Mouse (Mus musculus) stomach, embryonic 16.5 days (tissue): ENCODE results near the gene Nme2. TPM values are rescaled to one million over a fixed set of nuclear protein-coding genes. Genes with fewer than 3 reads are reported as not detected.

Experiments
- ATAC-seq: fragments of 200-750 bp; cut with Nextera tagmentation; 2 replicates; pipeline ENCODE4 v1.8.0; 2017; ENCODE audit warnings: moderate number of reproducible peaks, moderate TSS enrichment; ENCODE audit not compliant: insufficient read depth, low FRiP score
- H3K27ac ChIP-seq: fragments of 300-500 bp; sonication (generic); 2 replicates; pipeline ENCODE4 v1.5.1; 2014; ENCODE audit warnings: low read length
- H3K27me3 ChIP-seq: fragments of 300-500 bp; sonication (generic); 2 replicates; pipeline ENCODE4 v1.6.1; 2014; ENCODE audit warnings: low read length, control low read depth, mixed read lengths; ENCODE audit not compliant: control insufficient read depth, insufficient read depth
- H3K36me3 ChIP-seq: fragments of 300-500 bp; sonication (generic); 2 replicates; pipeline ENCODE4 v1.6.1; 2014; ENCODE audit warnings: low read length; ENCODE audit not compliant: control insufficient read depth, insufficient read depth
- H3K4me1 ChIP-seq: fragments of 300-500 bp; sonication (generic); 2 replicates; pipeline ENCODE4 v1.6.1; 2014; ENCODE audit warnings: low read length, control low read depth, mixed read lengths; ENCODE audit not compliant: control insufficient read depth, insufficient read depth
- H3K4me2 ChIP-seq: fragments of 300-500 bp; sonication (generic); 2 replicates; pipeline ENCODE4 v1.6.1; 2014; ENCODE audit warnings: low read depth, low read length, mixed read lengths
- H3K4me3 ChIP-seq: fragments of 300-500 bp; sonication (generic); replicated peaks from 2 replicates; pipeline ENCODE4 v1.5.1; 2014; ENCODE audit warnings: mild to moderate bottlenecking, low read length
- H3K9ac ChIP-seq: fragments of 300-500 bp; sonication (generic); 2 replicates; pipeline ENCODE4 v1.6.1; 2014; ENCODE audit warnings: low read length
- H3K9me3 ChIP-seq: fragments of 300-500 bp; sonication (generic); replicated peaks from 2 replicates; pipeline ENCODE4 v1.6.1; 2016; ENCODE audit warnings: low read length, control low read depth; ENCODE audit not compliant: control insufficient read depth
- WGBS: fragments of 180-500 bp; shearing (Covaris S2); extraction: QIAGEN DNeasy Blood & Tissue Kit; methylation state at CpG from one replicate; pipeline ENCODE4 v1.1.7; 2014; 5-methylcytosine and 5-hydroxymethylcytosine counted together
- polyA plus RNA-seq: library from polyadenylated mRNA; unstranded; fragments of >200 nt; fragmentation: Nextera tagmentation; extraction: Ambion mirVana; gene quantifications from 2 replicates; pipeline ENCODE4 v1.2.1, GENCODE M21; 2015

Nme2 gene
- polyA plus RNA-seq, 1 experiment from 2014 or later, result 314 TPM

DNA sequence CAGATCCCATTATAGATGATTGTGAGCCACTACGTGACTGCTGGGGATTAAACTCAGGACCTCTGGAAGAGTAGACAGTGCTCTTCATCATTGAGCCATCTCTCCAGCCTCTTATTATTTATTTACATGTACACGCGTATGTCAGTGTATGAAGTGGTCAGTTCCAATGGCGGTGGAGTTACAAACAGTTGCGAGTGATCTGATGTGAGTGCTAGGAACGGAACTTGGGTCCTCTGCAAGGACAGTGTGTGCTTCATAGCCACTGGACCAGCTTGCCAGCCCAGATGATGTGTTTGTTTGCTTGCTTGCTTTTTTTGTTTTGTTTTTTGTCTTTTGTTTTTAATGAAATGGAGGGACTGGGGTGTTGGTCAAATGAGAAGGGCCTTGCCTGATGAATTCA lies 13.1 kb upstream of the Nme2 start:
- H3K27ac ChIP-seq, result no peak overlapping the region
- 93% methylated on average over 6 of the region's 6 CpGs for WGBS
- ATAC-seq, result no peak
- H3K4me2 ChIP-seq, result no peak overlapping the region
- H3K4me3 ChIP-seq, result no peak overlapping the region
- H3K9ac ChIP-seq, result no peak overlapping the region
- H3K4me1 ChIP-seq, result peaks cover 6% of the 10 kb centered on the region
- H3K36me3 ChIP-seq, result peaks cover 7% of the 10 kb centered on the region; the same call in 1 of the 2 replicates
- H3K9me3 ChIP-seq, result no peaks in the 10 kb centered on the region
- no peaks in the 10 kb centered on the region for H3K27me3 ChIP-seq

GRCm38 (mm10) chr11:93968848-93969128 lies 12.7 kb upstream of the Nme2 start:
- no peak overlapping the region; the same call in 1 of the 2 replicates for H3K9ac ChIP-seq
- 39% methylated on average over 6 of the region's 6 CpGs for WGBS
- no peak; the same call in 1 of the 2 replicates for ATAC-seq

DNA sequence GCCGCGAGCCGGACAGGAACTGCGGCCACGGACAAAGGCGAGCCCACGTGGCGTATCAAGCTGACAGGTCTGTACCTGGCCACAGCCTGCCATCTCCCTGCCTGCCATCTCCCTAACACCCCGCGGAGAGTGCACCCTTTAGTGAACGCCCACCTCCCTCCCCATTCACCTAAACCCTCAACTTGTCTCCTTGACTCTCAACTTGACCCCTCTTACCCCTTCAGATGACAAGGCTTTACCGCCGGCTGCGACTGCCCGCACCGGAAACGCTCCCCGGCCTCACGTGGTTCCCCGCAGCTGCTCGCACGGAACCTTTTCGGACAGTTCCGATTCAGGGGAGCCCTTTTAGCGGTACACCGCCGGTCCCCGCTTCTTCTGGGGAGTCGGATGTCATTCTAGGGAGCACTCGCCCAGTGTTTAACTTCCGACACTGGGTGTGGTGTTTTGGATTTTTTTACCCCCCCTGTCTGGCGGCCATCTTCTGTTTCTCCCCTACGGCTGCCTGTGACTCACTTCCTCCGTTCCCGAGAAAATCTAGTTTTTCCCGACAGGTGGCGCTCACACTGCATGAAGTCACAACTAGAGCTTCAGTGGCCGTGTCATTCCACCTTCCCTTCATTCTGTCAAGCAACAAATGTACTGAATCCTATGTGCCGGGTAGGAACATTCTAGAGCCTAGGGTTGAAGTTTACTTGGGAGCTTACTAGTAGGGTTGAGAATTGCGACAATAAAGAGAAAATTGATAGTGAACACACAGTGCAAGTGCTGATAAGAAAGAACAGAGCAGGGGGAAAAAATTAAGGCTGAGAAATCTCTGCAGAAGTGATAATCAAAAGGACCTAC lies 12.2 kb upstream of the Nme2 start, which contains the start of the genes Gm20390 and Nme1:
Gene Gm20390, minus strand, starts transcription at position 289 of the 843 bp plus-strand sequence.
Gene Nme1, minus strand, starts transcription at position 517 of the 843 bp plus-strand sequence.
- WGBS, result under 1% methylated on average over 40 of the region's 40 CpGs
- no peaks in the 10 kb centered on the region for H3K9me3 ChIP-seq
- peak within 1 kb of the TSS; percentile 81 for H3K9ac ChIP-seq
- H3K4me3 ChIP-seq, result peak within 1 kb of the TSS; percentile 69
- ATAC-seq, result peak; percentile 97
- peaks cover 7% of the 10 kb centered on the region; the same call in 1 of the 2 replicates for H3K36me3 ChIP-seq
- H3K4me2 ChIP-seq, result peak within 1 kb of the TSS; percentile 84
- H3K27ac ChIP-seq, result peak within 1 kb of the TSS; percentile 58
- no peaks in the 10 kb centered on the region for H3K27me3 ChIP-seq
- H3K4me1 ChIP-seq, result peaks cover 6% of the 10 kb centered on the region

More at GRCm38 (mm10) chr11:93968848-93969128, 12.7 kb upstream of the Nme2 start:
- H3K4me1 ChIP-seq, result peaks cover 6% of the 10 kb centered on the region
- H3K4me3 ChIP-seq, result peak overlapping the region; percentile 69
- no peak overlapping the region for H3K27ac ChIP-seq
- peak overlapping the region; percentile 29 for H3K4me2 ChIP-seq
- no peaks in the 10 kb centered on the region for H3K9me3 ChIP-seq
- peaks cover 7% of the 10 kb centered on the region; the same call in 1 of the 2 replicates for H3K36me3 ChIP-seq
- H3K27me3 ChIP-seq, result no peaks in the 10 kb centered on the region

GRCm38 (mm10) chr11:93967381-93967780 lies 11.3 kb upstream of the Nme2 start:
- Histone ChIP-seq H3K27me3 (no peaks in the 10 kb centered on the region), H3K4me2 (peak overlapping the region; percentile 84), H3K36me3 (peaks cover 10% of the 10 kb centered on the region; the same call in 1 of the 2 replicates), H3K9me3 (no peaks in the 10 kb centered on the region), H3K9ac (peak overlapping the region; percentile 81), H3K27ac (peak overlapping the region; percentile 58), H3K4me1 (peaks cover 6% of the 10 kb centered on the region), H3K4me3 (peak overlapping the region; percentile 69)
- 3% methylated on average over 11 of the region's 11 CpGs for WGBS
- ATAC-seq, result no peak

DNA sequence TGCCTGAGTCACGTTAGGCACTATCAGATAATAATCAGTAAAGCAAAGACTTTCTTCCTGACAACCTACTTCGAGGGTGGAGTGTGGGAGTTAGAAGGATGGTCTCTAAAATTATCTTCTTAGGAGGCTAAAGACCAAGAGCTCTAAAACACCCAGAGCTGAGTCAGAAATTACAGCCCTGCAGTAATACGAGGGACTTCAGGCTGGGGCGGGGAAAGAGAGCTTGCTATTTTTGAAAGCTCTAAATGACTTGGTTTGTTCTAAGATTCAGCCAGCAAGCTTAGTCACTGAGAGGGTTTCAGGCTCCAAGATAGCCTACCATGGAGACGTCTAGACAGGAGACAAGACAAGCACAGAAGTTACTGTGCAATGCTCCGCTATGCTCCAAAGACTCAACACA lies 9.3 kb upstream of the Nme2 start:
- no peak overlapping the region for H3K9ac ChIP-seq

GRCm38 (mm10) chr11:93963013-93963412 lies 7.0 kb upstream of the Nme2 start:
- Histone ChIP-seq H3K4me1 (peaks cover 6% of the 10 kb centered on the region), H3K9me3 (no peaks in the 10 kb centered on the region), H3K9ac (no peak overlapping the region), H3K36me3 (peaks cover 19% of the 10 kb centered on the region; the same call in 1 of the 2 replicates), H3K27ac (no peak overlapping the region), H3K27me3 (no peaks in the 10 kb centered on the region), H3K4me2 (no peak overlapping the region), H3K4me3 (no peak overlapping the region)
- 86% methylated on average over 4 of the region's 4 CpGs for WGBS
- ATAC-seq, result no peak

More for the DNA sequence above, 9.3 kb upstream of the Nme2 start:
- ATAC-seq, result no peak
- H3K4me1 ChIP-seq, result peaks cover 6% of the 10 kb centered on the region
- WGBS, result 86% methylated on average over 6 of the region's 6 CpGs
- no peaks in the 10 kb centered on the region for H3K9me3 ChIP-seq
- H3K4me2 ChIP-seq, result no peak overlapping the region
- H3K36me3 ChIP-seq, result peaks cover 15% of the 10 kb centered on the region; the same call in 1 of the 2 replicates
- H3K27me3 ChIP-seq, result no peaks in the 10 kb centered on the region
- H3K4me3 ChIP-seq, result no peak overlapping the region
- no peak overlapping the region for H3K27ac ChIP-seq

GRCm38 (mm10) chr11:93961482-93961881 lies 5.4 kb upstream of the Nme2 start:
- no peak for ATAC-seq
- Histone ChIP-seq H3K9ac (no peak overlapping the region), H3K36me3 (peaks cover 19% of the 10 kb centered on the region; the same call in 1 of the 2 replicates), H3K27ac (no peak overlapping the region), H3K4me2 (no peak overlapping the region), H3K4me3 (no peak overlapping the region), H3K4me1 (peaks cover 2% of the 10 kb centered on the region), H3K9me3 (no peaks in the 10 kb centered on the region), H3K27me3 (no peaks in the 10 kb centered on the region)
- 79% methylated on average over 6 of the region's 6 CpGs for WGBS

- ATAC-seq, result no peak
- Histone ChIP-seq H3K4me1 (peaks cover 13% of the 10 kb centered on the region), H3K9me3 (no peaks in the 10 kb centered on the region), H3K27me3 (no peaks in the 10 kb centered on the region), H3K4me2 (no peak overlapping the region), H3K27ac (no peak overlapping the region), H3K9ac (no peak overlapping the region), H3K36me3 (peaks cover 12% of the 10 kb centered on the region; the same call in 1 of the 2 replicates), H3K4me3 (no peak overlapping the region)
- WGBS, result 82% methylated on average over 4 of the region's 4 CpGs
Measured at GRCm38 (mm10) chr11:93957746-93958145, 1.7 kb upstream of the Nme2 start.

DNA sequence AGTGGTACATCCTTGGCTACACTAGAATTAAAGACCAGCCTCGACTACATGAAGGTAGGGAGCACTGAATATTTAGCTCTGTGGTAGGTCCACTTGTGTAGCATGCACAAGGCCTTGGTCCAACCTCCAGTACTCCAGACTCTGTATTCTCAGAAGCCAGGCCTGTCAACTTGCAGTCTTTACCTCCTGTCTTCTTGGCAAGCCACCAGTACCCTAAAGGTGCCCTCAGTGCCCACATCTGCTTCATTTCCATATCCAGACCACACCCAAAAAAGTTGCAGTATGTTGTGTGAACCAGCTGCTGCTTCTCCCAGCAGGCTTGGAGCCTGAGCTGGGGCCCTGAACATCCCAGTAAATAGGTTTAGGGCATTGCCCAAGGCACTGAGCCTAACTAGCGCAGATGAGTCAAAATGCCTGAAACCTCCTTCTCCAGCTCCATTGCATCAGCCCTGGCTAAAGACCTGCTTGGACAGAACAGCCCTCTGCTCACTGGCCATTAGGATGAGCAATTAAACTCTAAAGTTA lies 1.0 kb upstream of the Nme2 start:
- peaks cover 8% of the 10 kb centered on the region; the same call in 1 of the 2 replicates for H3K36me3 ChIP-seq
- H3K4me3 ChIP-seq, result no peak overlapping the region
- H3K27ac ChIP-seq, result no peak overlapping the region; the same call in 1 of the 2 replicates
- no peak overlapping the region for H3K4me2 ChIP-seq
- H3K27me3 ChIP-seq, result no peaks in the 10 kb centered on the region
- H3K4me1 ChIP-seq, result peaks cover 13% of the 10 kb centered on the region
- no peak for ATAC-seq
- H3K9ac ChIP-seq, result no peak overlapping the region
- H3K9me3 ChIP-seq, result no peaks in the 10 kb centered on the region
- WGBS, result 88% methylated on average over 2 of the region's 2 CpGs
